Mouse (Mus musculus) frontal cortex, postnatal 25 days (tissue): Measurements from ENCODE around the gene St6galnac3.
A peak's percentile ranks its signal among the peaks of the same experiment; 100 is the strongest.

ENCODE experiments used
- DNase-seq, 2 experiments: peaks; one replicate each; pipeline ENCODE4 v3.0.0; 2022; ENCODE audit warnings: low spot score in 2 of 2

St6galnac3 gene

DNA sequence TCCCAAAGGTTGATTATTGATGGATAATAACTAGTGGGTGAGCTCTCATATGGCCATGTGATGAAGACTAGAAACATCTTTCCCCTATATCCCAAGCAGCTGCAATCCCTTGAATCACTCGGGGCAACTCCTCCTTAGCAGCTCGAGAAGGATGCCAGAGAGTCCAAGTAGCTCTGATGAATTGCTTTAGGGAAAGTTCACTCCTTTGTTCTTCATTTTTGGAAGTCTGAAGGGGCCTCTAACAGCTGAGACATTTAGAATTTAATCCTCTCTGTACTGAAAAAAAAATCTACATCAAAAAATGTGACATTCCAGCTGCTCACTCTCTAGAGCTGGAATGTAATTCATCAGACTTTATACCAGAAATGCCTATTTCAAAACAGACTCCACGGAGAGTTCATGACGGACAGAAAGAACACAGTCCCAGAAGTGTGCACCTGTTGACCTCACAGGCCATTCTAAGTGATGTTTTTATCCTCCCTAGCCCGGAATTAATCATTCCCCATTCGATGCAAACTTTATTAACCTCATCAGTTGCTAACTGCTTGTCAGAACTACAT lies 211.4 kb downstream of the St6galnac3 start:
- no peak for DNase-seq

DNA sequence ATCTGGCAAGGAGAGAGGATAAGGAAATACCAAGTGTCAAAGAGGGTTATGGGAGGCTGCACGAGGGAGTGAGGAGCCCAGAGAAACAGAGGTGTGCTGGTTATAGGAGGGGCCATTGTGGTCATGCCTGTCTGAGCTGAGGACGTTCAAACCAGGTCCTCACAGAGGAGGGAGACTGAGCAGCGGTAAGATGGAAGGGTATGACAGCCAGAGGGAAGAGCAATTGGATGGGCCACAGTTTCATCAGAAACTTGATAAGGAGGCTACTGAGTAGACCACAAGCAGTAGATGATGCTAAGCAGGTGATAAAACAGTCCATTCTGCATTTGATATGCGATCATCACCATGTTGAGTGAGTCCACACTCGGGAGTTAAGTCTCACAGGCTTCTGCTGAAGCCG lies 212.4 kb downstream of the St6galnac3 start:
- DNase-seq = no peak

DNA sequence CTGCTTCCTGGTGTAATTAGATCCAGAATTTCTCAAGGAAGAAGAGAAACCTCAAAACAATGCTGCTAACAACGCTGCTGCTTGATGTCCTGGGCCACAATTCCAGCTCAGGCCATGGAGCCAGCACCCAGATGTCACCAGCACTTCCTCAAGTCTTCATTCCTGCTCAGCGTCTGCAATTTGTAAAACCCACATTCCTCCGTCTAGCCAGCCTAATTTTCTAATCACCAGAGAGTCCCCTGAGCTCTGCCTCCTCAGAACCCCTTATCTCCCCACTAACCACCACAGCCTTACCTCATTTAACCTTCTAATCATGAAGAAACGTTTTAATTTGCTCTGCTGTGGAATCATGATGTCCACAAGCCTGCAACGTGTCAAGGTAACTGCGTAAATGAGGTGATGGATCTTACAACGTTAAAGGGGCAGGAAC lies 213.8 kb downstream of the St6galnac3 start:
- no peak for DNase-seq

DNA sequence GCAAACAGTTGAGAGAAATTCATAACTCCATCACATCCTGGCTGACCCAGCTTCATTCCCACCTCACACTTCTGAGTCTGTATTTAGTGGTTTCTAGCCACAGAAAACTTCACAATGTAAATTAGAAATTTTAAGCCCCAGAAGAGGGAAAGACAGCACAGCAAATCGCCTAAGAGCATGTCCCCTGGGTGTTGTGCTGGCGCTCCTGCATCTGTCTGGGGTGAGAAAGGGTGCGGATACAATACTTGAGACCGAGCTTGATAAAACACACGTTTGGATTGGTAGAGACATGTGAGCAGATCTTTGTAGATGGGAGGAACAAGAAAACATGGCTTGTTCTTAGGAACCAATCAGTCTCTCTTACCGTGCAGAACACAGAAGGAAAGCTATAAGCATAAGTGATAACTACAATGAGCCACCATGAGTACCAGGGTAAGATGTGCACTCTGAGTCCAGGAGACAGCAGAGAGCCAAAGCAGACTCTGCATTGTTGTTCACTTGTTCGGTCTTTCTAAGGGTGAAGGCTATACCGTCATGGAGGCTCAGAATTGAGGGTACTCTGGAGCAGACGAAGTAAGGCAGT lies 214.8 kb downstream of the St6galnac3 start:
- no peak for DNase-seq

DNA sequence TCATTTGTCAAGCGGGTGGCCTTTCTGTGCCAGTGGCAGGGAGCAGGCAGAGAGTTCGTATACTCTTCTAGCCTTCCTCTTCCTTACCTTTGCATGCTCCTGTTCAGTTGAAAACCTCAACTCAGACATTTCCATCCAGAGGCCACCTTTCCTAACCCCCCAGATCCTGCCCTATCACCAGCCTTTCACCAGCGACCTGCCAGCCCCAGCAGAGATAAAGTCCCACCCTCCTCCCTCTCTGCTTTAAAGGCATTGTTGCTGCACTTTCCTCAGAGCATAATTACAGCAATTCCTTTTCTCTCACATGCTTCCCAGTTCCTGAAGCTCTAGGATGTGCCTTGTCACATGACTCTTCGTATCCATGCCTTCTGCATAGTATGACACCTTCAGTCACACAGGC lies 215.3 kb downstream of the St6galnac3 start:
- no peak for DNase-seq

DNA sequence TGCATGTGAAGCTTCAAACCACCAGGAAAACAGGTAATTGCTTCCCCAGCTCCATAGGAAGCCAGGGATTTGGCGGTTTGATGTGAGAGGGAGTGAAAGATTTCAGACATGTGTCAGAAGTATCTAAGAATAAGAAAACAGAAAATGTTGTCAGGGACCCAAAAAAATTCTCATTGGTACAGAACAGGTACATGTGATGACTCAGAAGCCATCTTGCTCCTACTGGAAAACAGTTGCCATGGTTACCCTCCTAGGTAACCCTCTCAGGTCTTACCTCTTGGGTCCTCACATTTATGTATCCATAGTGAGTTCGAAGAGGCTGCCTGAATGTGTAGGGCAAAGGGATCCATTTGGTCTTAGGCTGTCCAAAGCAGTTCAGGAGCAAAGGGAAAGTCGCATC lies 215.9 kb downstream of the St6galnac3 start:
- DNase-seq = no peak

DNA sequence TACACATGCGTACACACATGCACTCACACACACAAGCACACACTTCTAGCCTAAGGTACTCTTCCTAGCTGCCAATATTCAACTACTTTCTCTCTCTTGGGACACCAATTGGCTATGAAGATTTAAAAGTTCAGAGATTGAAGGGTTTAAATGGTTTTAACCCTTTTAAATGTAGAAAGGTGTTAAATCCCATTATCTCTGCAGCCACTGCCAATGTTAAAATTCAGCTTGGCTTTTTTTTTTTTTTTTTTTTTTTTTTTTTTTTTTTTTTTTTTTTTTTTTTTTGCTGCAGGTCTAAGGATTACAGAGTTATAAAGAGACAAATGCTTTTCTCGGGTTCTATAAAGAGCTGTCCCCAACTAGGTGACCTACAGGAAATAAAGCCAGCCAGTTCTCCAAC lies 216.4 kb downstream of the St6galnac3 start:
- DNase-seq = no peak

DNA sequence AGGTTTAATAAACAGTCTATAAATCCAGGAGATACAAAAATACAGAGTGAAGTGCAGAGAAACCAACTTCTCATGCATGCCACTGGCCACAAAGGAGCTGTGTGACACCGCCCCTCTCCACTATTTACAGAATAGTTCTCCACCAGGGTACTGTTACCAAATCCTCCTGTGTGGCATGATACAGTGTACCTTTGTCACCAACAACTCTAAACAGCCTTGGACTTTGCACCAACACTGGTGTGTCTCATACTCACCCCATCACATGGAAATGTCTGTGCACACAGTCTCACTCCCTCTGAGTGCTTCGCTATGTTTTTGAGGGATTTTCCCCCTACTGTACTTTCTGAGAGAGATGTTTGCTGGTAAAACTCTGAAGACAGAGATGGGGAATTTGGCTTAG lies 217.4 kb downstream of the St6galnac3 start:
- no peak for DNase-seq

DNA sequence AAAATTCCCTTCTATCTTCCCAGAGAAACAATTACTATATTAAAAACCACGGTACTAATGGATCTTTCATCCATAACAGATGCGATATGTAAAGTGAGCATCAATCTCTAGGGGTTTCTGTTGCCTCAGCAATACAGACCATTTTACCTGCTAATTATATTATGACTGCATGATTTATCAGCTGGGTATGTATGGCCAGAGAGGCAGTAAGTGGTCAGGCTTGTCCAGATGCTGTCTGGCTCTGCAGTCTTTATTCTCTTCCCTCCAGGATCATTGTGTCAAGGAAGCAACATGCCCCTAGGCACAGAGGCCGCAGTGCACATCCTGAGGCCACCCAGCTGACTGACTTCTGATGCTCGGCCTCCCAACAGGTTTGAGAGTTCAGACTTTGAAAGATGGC lies 222.5 kb downstream of the St6galnac3 start:
- no peak for DNase-seq

DNA sequence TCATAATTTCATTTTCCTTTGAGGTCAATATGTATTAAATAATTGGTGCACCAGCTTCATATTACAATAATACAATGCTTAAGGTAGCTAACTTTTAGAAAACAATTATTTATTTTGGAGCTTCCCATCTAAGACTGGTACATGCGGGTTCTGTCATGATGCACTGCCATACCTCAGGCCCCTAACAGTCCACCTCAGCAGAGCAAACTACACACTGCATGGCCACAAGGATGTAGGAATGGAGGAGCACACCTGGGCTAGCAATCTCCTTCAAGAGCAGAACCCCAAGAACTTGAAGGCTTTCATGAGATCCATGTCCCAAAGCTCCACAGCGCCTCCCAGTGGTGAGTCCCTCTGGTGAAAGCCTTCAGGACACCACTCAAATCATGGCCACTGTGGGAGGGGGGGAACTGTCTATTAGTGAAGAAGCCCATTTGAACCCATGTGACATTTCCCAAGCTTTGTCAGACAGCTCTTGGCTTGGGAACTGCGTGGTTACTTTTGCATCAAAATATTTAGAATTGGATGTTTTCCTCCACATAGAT lies 223.6 kb downstream of the St6galnac3 start:
- DNase-seq = peak; percentile 76 to 84

DNA sequence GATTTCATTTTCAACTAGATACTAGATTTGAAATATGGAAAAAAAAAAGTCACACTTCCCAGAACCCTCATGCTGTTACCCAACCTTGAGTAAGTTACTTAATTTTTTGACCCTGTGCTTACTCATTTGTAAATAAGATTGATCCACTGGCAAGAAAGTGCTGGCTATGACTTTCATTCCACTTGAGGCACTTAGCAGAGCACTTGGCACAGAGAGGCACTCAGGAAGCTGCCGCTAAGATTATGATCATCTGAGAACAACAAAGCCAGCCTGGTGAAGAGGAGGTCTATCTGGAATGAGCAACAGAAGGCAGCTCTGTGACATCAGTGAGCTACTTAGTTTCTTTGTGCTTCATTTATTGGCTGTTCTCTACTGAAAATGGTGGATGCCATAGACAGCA lies 232.0 kb downstream of the St6galnac3 start:
- DNase-seq = no peak

DNA sequence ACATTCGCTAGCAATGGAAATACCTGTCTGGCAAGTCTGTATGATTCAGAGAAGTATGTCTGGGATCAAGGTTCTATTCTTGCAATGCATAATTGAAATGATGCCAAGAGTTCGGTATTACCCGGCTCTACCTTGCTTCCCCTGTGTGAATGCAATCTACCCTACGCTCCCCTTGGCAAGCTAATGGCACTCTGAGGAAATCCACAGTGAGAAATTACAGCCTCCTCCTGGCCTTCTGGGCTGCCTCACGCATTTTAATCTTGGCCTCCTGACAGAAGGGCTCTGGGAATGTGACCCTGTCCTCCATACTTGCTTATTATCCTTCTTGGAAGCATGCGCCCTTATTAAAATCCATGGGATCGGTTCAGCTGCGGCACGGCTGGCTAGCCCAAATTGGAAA lies 235.3 kb downstream of the St6galnac3 start:
- no peak for DNase-seq

DNA sequence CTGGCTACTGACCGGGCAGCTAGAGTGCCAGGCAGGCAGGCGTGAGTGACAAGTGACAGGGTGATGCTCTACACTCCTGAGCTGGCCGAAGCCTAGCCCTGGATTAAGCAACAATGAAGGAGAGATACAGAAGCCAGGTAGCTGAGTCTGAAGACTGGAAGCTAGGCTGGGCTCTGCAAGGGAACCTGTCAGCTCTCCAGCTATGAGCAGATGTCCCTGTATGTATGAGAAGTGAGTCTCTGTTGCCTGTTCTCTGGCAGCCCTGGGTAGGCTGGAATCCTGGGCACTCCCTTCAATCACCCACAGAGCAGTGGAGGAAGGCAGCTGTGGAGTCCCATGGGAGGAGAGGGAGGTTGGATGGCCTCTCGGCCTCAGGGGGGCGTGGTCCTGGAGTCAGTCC lies 236.0 kb downstream of the St6galnac3 start:
- DNase-seq = no peak

DNA sequence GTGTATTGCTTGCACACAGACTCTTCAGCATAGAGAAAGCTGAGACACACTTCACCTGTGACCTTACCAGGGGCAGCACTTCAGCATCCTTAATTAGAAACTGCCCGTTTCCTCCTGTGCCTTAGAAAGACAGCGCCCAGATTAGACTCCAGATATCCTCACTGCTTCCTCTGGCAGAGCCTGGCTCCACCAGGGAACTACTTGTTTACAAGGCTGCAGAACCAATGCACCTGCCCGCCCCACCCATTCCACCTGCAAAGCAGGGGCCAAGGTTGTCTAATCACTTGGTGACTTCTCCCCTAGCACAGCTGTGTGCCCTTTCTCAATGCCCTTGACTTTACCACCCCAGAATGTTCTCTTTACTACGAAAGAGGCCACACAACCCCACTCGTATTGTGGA lies 239.8 kb downstream of the St6galnac3 start:
- DNase-seq = no peak

DNA sequence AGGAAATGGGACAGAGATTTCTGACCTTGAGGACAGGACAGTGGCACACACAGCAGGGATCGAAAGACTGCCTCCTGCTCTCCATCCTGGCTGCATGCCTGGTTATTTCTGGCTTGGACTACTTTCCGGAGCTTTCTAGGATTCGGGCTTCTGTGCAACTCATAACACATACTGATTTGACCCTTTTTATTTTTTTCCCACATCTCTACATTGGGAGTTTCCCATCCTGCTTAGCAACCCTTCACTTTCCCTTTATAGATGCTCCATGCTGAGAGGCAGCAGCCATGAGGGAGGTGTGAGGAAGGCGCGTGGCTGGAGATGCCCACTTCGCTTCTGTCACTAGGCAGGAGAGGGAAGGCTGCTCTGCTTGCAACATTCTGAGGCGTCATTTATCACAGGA lies 240.3 kb downstream of the St6galnac3 start:
- DNase-seq = peak; percentile 19 to 48

DNA sequence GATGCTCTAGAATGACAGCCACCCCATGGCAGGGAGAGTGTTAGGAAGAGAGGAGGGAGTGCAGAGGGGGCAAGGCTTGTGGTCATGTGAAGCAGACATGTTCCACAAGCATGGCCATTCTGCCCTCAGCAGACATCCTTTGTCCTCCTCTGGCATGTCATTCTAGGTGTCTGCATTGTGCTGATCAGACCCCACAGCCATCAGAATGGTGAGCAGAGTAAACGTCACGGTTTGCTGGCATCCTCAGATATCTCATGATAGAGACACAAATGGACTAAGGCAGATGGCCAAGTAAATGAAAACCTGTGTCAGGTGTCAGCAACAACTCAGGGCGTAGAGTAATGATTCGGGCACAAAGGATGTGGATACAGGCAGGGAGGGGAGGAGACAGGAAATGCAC lies 241.3 kb downstream of the St6galnac3 start:
- DNase-seq = no peak

DNA sequence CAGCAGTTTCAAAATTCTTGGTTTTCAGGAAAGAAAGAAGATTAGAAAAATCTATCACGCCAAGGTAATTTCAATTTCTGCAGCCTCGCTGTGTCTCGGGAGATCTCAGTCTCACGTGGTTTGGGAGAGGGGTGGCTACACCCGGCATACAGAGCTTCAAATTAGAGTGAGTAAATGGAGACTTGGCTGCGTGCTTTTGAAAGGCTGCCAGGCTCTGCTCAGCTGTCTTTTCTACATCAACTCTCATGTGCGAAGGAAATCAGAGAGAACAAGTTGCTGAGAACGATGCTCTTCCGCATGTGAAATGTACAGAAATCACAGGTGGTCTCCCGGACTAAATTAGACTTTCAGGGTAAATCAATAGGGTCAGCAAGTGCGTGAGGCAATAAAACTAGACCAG lies 242.9 kb downstream of the St6galnac3 start:
- peak; percentile 36 to 38 for DNase-seq

DNA sequence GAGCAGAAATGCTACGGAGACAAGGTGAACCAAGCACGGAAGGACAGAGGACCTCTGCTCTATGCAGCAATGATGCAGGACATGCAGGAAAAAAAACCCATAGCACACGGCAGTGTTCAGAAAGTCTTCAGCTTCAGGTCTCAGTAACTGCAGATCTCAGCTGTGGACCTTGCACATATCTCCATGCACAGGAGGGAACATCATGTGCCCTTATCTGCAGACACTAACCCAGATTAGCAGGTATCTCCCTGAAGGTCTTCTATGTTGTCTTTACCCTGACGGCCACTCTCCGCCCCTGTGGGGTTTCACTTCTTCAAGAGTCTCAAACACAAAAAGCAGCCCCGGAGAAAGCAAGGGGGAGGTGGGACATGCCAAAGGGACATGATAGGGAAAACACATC lies 244.0 kb downstream of the St6galnac3 start:
- DNase-seq = no peak

DNA sequence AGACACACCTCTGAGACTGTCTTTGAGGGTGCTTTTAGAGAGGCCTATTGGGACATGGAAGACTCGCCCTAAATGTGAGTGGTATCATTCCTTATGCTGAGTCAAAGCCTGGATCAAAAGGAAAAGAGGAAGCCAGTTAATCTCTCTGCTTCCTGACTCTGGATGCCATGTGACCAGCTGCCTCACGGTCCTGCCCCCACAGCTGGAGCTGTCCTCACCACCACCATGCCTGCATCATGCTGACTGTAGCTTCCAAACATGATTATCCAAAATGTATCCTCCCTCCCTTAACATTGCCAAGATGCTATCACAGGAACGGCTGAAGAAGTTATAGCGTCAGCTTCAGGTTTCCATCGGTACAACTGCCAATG lies 244.4 kb downstream of the St6galnac3 start:
- DNase-seq = no peak

DNA sequence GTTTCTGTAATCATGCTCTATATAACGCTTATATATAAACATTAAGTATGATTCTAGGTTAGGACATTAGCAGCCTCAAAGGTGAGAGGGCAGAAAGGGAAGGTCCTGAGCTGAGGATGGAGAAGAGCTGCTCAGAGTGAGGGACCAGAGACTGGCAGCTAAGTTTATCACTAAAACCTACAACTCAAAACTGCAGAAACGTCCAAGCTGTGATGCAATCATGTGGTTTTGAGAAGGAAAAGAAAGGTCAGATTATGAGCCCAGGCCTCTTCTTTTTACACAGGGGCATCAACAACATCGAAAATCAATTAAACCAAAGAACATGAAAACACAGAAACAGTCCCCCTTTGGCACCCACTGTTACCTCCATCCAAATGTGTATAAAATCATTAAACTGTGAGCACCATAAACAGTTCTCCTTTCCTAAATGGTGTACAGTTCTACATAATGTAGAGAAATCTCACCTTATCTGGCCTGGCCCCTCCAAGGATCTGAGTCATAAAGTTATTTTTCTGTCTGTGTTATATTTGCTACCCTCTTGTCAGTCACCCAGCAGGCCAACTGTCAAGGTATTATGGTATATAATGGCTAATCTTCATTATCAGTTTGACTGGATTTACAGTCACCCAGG lies 244.9 kb downstream of the St6galnac3 start:
- no peak for DNase-seq

DNA sequence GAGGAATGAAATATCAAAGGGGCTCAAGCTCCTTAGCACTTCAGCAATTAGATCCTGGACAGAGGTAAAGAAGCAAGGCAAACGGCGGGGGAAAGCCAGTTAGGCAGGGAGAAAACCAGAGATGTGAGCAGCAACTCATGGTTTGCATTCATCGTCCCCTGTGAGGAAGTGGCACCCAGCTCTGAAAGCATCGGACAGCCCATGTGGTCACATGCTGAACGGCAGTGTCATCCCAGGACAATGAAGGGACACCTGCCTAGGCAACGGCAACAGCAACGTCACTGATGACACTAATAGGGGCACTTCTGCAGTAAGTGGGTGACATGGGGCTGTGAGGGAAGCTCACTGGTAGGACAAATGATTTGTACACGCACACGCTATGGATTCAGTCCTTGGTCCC lies 249.1 kb downstream of the St6galnac3 start:
- DNase-seq = no peak

DNA sequence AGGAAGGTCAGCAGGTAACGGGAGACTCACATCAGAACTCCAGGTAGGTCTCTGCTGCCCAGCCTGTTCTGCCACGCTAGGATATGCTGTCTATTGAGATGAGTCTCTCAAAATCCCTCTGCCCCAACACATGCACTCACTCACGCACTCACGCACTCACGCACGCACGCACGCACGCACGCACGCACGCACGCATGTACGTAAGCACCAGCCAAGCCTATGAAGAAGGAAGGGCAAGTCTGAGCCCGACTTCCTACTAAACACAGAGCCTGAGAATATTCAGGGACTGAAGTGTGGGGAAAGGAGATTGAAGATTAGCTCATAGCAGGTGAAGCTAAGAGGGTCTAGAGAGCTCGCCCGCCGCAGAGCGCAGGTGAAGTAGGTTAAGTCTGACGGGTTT lies 249.5 kb downstream of the St6galnac3 start:
- DNase-seq = no peak
